18 mouse cellular contexts compared by ENCODE assay signal in the genomic region with DNA sequence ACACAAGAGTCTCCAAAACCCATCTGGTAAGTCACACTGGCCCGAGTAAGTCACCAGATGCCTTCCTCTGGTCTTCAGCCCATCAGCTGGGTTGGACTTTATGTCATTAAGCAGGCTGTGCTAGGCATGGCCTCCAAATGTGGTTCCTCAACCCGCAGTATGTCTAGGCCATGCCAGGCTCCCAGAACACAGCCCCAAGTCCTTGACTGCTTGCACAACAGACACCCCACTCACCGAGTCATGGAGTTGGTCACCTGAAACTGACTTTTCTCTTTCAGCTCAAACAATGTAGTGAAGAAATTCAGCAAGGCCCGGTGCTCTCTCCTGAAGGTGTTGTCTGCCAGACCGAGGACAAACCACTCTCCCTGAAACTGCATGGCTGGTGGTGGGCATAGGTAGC. TPM values are rescaled to one million over a fixed set of nuclear protein-coding genes. Genes with fewer than 3 reads are reported as not detected.
A peak's percentile ranks its signal among the peaks of the same experiment; 100 is the strongest.
DNase-seq lines count a peak whose midpoint lies in the region; ATAC-seq lines count a peak whose summit lies in the region.
"Had no signal": no experiment of that assay in that cellular context is flagged by ENCODE, and none has a peak within 500 bp of the region (broad histone marks: within the 10 kb centered on the region; RNA-seq: fewer than 3 reads in every experiment).

No protein-coding gene starts in this region.

- peak; percentile 30 to 63 for DNase-seq in adrenal gland, adult (ENCODE audit: inconsistent age in 2 of 2, low spot score in 1 of 2)
- DNase-seq in adrenal gland, adult 8-10 months: no peak
- peak; percentile 14 for DNase-seq in cerebellum, adult 11 months
- no peak for DNase-seq in cerebellum, adult 9-11 months
- DNase-seq in cerebellum, adult 9-10 months: peak; percentile 25
- DNase-seq: adrenal gland, postnatal 10 days; adrenal gland, postnatal 36 days; B cell, adult 2 months; forebrain, postnatal 0 days had no signal

- no peak for ATAC-seq in cerebellum, adult (ENCODE audit: insufficient number of reproducible peaks, low FRiP score, low TSS enrichment)
- ATAC-seq: activated CD4-positive, CD25-positive, alpha-beta regulatory T cell, adult 4 months; CD4-positive, CD25-positive, alpha-beta regulatory T cell, adult 4 months; forebrain, embryonic 13.5 days; forebrain, embryonic 15.5 days; forebrain, postnatal 0 days; Patski had no signal

RNA-seq across cellular contexts. Expression of a gene that starts 0.7 kb away (rescaled TPM):
- not detected for total RNA-seq in adrenal gland, adult 8-10 months (2022)
- total RNA-seq: adrenal gland, postnatal 10 days; adrenal gland, postnatal 36 days; CH12.LX; forebrain, postnatal 0 days; G1E; gastrocnemius, adult 18-20 months had no signal

RNA-seq across cellular contexts. Expression of a gene that starts 7.6 kb away (rescaled TPM):
- total RNA-seq in adrenal gland, adult 8-10 months (2022): 100 to 1,000 TPM in 3 of 4 experiments, 10 to 100 TPM in 1; 82.5 to 114 (median 107) TPM

RNA-seq across cellular contexts. Expression of a gene that starts 8.5 kb away (rescaled TPM):
- 1 to 10 TPM in 3 of 4 experiments, under 1 TPM in 1; 0.70 to 2.3 (median 1.6) TPM for total RNA-seq in adrenal gland, adult 8-10 months (2022)

RNA-seq across cellular contexts. Expression of a gene that starts 23.1 kb away (rescaled TPM):
- total RNA-seq in adrenal gland, adult 8-10 months (2022): 10 to 100 TPM in 1 of 4 experiments, 1 to 10 TPM in 3; 3.2 to 10.5 (median 4.4) TPM
- total RNA-seq: gastrocnemius, adult 18-20 months had no signal

RNA-seq across cellular contexts. Expression of a gene that starts 32.1 kb away (rescaled TPM):
- 10 to 100 TPM; 32.4 to 68.2 (median 43.4) TPM for total RNA-seq in adrenal gland, adult 8-10 months (2022)

Comparison
In these comparisons a context has a peak if more than half of its experiments do, and no peak if none do; other contexts are left out.
1. DNase-seq: peak in adrenal gland, adult (2 of 2), cerebellum, adult 11 months (single experiment) and cerebellum, adult 9-10 months (single experiment); none in adrenal gland, adult 8-10 months (single experiment) and cerebellum, adult 9-11 months (single experiment).